Mouse (Mus musculus): Measurements from ENCODE around the gene Marveld1. TPM values are rescaled to one million over a fixed set of nuclear protein-coding genes. Genes with fewer than 3 reads are reported as not detected.

Gene Marveld1
- polyA plus RNA-seq, 1 experiment: 3.6 TPM

GRCm38 (mm10) chr19:42147769-42148568 lies 769 bp downstream of the Marveld1 start:
- TF ChIP-seq FLI1 (IDR thresholded peaks at IDR 0.05; ENCODE audit: low read length): no peak
- no peak for TF ChIP-seq GATA1 (IDR thresholded peaks at IDR 0.05; ENCODE audit: borderline replicate concordance, low read length)
- peaks cover 12% of the 10 kb centered on the region for H3K36me3 ChIP-seq (replicated peaks; ENCODE audit: low read length)
- H3K9me3 ChIP-seq: no peaks in the 10 kb centered on the region
- H3K4me1 ChIP-seq: peaks cover 79% of the 10 kb centered on the region
- peak overlapping the region; percentile 92 for H3K4me3 ChIP-seq (replicated peaks)
- peaks cover 12% of the 10 kb centered on the region for H3K27me3 ChIP-seq (replicated peaks)

- Histone ChIP-seq H3K27me3 (replicated peaks) (peaks cover 12% of the 10 kb centered on the region), H3K36me3 (replicated peaks; ENCODE audit: low read length) (peaks cover 12% of the 10 kb centered on the region), H3K9me3 (no peaks in the 10 kb centered on the region), H3K4me1 (peaks cover 78% of the 10 kb centered on the region), H3K4me3 (replicated peaks) (peak overlapping the region; percentile 92)
- TF ChIP-seq GATA1 (IDR thresholded peaks at IDR 0.05; ENCODE audit: borderline replicate concordance, low read length) (no peak), FLI1 (IDR thresholded peaks at IDR 0.05; ENCODE audit: low read length) (no peak)
These were observed 1.3 kb downstream of the Marveld1 start for GRCm38 (mm10) chr19:42148569-42148860.

- H3K27me3 ChIP-seq (replicated peaks): peaks cover 14% of the 10 kb centered on the region
These were observed 4.8 kb downstream of the Marveld1 start for GRCm38 (mm10) chr19:42151990-42152389.

GRCm38 (mm10) chr19:42157493-42158237 lies 10.5 kb downstream of the Marveld1 start:
- no peaks in the 10 kb centered on the region for H3K36me3 ChIP-seq (replicated peaks; ENCODE audit: low read length)
- H3K9me3 ChIP-seq: no peaks in the 10 kb centered on the region
- H3K27me3 ChIP-seq (replicated peaks): peaks cover 1% of the 10 kb centered on the region
- TF ChIP-seq FLI1 (IDR thresholded peaks at IDR 0.05; ENCODE audit: low read length): no peak
- no peak for TF ChIP-seq GATA1 (IDR thresholded peaks at IDR 0.05; ENCODE audit: borderline replicate concordance, low read length)
- H3K4me1 ChIP-seq: peaks cover 18% of the 10 kb centered on the region
- peak overlapping the region; percentile 34 for H3K4me3 ChIP-seq (replicated peaks)

More at GRCm38 (mm10) chr19:42151990-42152389, 4.8 kb downstream of the Marveld1 start:
- Histone ChIP-seq H3K4me1 (peaks cover 58% of the 10 kb centered on the region), H3K9me3 (no peaks in the 10 kb centered on the region), H3K4me3 (replicated peaks) (no peak overlapping the region), H3K36me3 (replicated peaks; ENCODE audit: low read length) (peaks cover 12% of the 10 kb centered on the region)
- TF ChIP-seq FLI1 (IDR thresholded peaks at IDR 0.05; ENCODE audit: low read length) (no peak), GATA1 (IDR thresholded peaks at IDR 0.05; ENCODE audit: borderline replicate concordance, low read length) (no peak)

- H3K9me3 ChIP-seq: no peaks in the 10 kb centered on the region
- peaks cover 1% of the 10 kb centered on the region for H3K27me3 ChIP-seq (replicated peaks)
- peaks cover 18% of the 10 kb centered on the region for H3K4me1 ChIP-seq
- H3K4me3 ChIP-seq (replicated peaks): no peak overlapping the region
- H3K36me3 ChIP-seq (replicated peaks; ENCODE audit: low read length): no peaks in the 10 kb centered on the region
- TF ChIP-seq GATA1 (IDR thresholded peaks at IDR 0.05; ENCODE audit: borderline replicate concordance, low read length) (no peak), FLI1 (IDR thresholded peaks at IDR 0.05; ENCODE audit: low read length) (no peak)
These were observed 11.2 kb downstream of the Marveld1 start for GRCm38 (mm10) chr19:42158246-42159017.

GRCm38 (mm10) chr19:42163764-42164163 lies 16.6 kb downstream of the Marveld1 start, which contains the start of gene Zfyve27:
Gene Zfyve27 (plus strand): TSS chr19:42163951.
- Histone ChIP-seq H3K27me3 (replicated peaks) (peaks cover 9% of the 10 kb centered on the region), H3K36me3 (replicated peaks; ENCODE audit: low read length) (no peaks in the 10 kb centered on the region), H3K9me3 (no peaks in the 10 kb centered on the region), H3K4me1 (peaks cover 33% of the 10 kb centered on the region), H3K4me3 (replicated peaks) (no peak within 1 kb of the TSS)
- TF ChIP-seq FLI1 (IDR thresholded peaks at IDR 0.05; ENCODE audit: low read length): no peak
- no peak for TF ChIP-seq GATA1 (IDR thresholded peaks at IDR 0.05; ENCODE audit: borderline replicate concordance, low read length)

GRCm38 (mm10) chr19:42164188-42164587 lies 17.0 kb downstream of the Marveld1 start:
- Histone ChIP-seq H3K27me3 (replicated peaks) (peaks cover 9% of the 10 kb centered on the region), H3K4me3 (replicated peaks) (no peak overlapping the region), H3K36me3 (replicated peaks; ENCODE audit: low read length) (no peaks in the 10 kb centered on the region), H3K9me3 (no peaks in the 10 kb centered on the region), H3K4me1 (peaks cover 37% of the 10 kb centered on the region)
- TF ChIP-seq FLI1 (IDR thresholded peaks at IDR 0.05; ENCODE audit: low read length) (no peak), GATA1 (IDR thresholded peaks at IDR 0.05; ENCODE audit: borderline replicate concordance, low read length) (no peak)

GRCm38 (mm10) chr19:42166130-42166529 lies 18.9 kb downstream of the Marveld1 start:
- peaks cover 12% of the 10 kb centered on the region for H3K27me3 ChIP-seq (replicated peaks)
- H3K4me1 ChIP-seq: peaks cover 53% of the 10 kb centered on the region
- peak overlapping the region; percentile 77 for H3K4me3 ChIP-seq (replicated peaks)
- no peaks in the 10 kb centered on the region for H3K9me3 ChIP-seq
- TF ChIP-seq FLI1 (IDR thresholded peaks at IDR 0.05; ENCODE audit: low read length) (no peak), GATA1 (IDR thresholded peaks at IDR 0.05; ENCODE audit: borderline replicate concordance, low read length) (no peak)
- H3K36me3 ChIP-seq (replicated peaks; ENCODE audit: low read length): no peaks in the 10 kb centered on the region

GRCm38 (mm10) chr19:42166766-42167165 lies 19.6 kb downstream of the Marveld1 start:
- Histone ChIP-seq H3K4me1 (peaks cover 59% of the 10 kb centered on the region), H3K36me3 (replicated peaks; ENCODE audit: low read length) (no peaks in the 10 kb centered on the region), H3K4me3 (replicated peaks) (no peak overlapping the region), H3K9me3 (no peaks in the 10 kb centered on the region), H3K27me3 (replicated peaks) (peaks cover 12% of the 10 kb centered on the region)
- TF ChIP-seq GATA1 (IDR thresholded peaks at IDR 0.05; ENCODE audit: borderline replicate concordance, low read length) (no peak), FLI1 (IDR thresholded peaks at IDR 0.05; ENCODE audit: low read length) (no peak)

All from megakaryocyte, embryonic 14.5 days (primary cell).